Mouse (Mus musculus) common myeloid progenitor, adult 5-6 weeks (primary cell): ENCODE results near the gene Def6. TPM values are rescaled to one million over a fixed set of nuclear protein-coding genes. Genes with fewer than 3 reads are reported as not detected.

Source experiments
- ATAC-seq: replicated peaks from 2 replicates; pipeline ENCODE4 v1.8.0; 2016; ENCODE audit warnings: low read depth, mild to moderate bottlenecking, moderate TSS enrichment, inconsistent platforms; ENCODE audit not compliant: poor library complexity, severe bottlenecking
- total RNA-seq: library from RNA; stranded (forward); fragments of 200-1000, 187-1606 nt; gene quantifications from 2 replicates; pipeline ENCODE4 v1.2.3, GENCODE M21; 2017

Gene Def6
- total RNA-seq, 1 experiment from 2014 or later, result 128 TPM

- no peak for ATAC-seq
Measured at GRCm38 (mm10) chr17:28263181-28263894, 55.8 kb downstream of the Def6 start.

- ATAC-seq, result no peak
Measured at GRCm38 (mm10) chr17:28267251-28267650, 59.7 kb downstream of the Def6 start.

GRCm38 (mm10) chr17:28270165-28270564, 62.6 kb downstream of the Def6 start:
- no peak for ATAC-seq

GRCm38 (mm10) chr17:28271537-28272266, 64.1 kb downstream of the Def6 start:
- no peak for ATAC-seq

GRCm38 (mm10) chr17:28272281-28272680, 64.7 kb downstream of the Def6 start:
- ATAC-seq, result no peak

- no peak for ATAC-seq
Measured at GRCm38 (mm10) chr17:28272837-28273236, 65.3 kb downstream of the Def6 start.

- no peak for ATAC-seq
Measured at GRCm38 (mm10) chr17:28274739-28275138, 67.2 kb downstream of the Def6 start.

GRCm38 (mm10) chr17:28277226-28277625, 69.6 kb downstream of the Def6 start:
- no peak for ATAC-seq

GRCm38 (mm10) chr17:28277721-28278120, 70.1 kb downstream of the Def6 start:
- ATAC-seq, result no peak

- ATAC-seq, result 0 out of 2 replicates have a peak, but pooled peaks have one; percentile 23
Measured at GRCm38 (mm10) chr17:28278156-28278555, 70.6 kb downstream of the Def6 start.

Other genes starting within 250 kb of the Def6 start
- 2.2 TPM in 1 of 2 replicates, not detected in the other for gene Tcp11, start 127.1 kb upstream of the Def6 start, total RNA-seq
- gene Scube3, start 65.6 kb upstream of the Def6 start, total RNA-seq, result 0.92 and 1.0 TPM in 2 replicates
- gene Zfp523, start 30.6 kb upstream of the Def6 start, total RNA-seq, result 19.2 and 27.5 TPM in 2 replicates
- gene Ppard, start 24.9 kb downstream of the Def6 start, total RNA-seq, result 2.1 and 3.1 TPM in 2 replicates
- 15.9 and 36.0 TPM in 2 replicates for gene Fance, start 105.7 kb downstream of the Def6 start, total RNA-seq
- 1,140 and 1,191 TPM in 2 replicates for gene Rpl10a, start 120.7 kb downstream of the Def6 start, total RNA-seq
- not detected in 2 replicates for gene Tead3, start 143.0 kb downstream of the Def6 start, total RNA-seq
- not detected in 2 replicates for gene Tulp1, start 157.4 kb downstream of the Def6 start, total RNA-seq